Mouse (Mus musculus) neural tube, embryonic 11.5 days (tissue): Measurements from ENCODE around the gene Ccn1. TPM values are rescaled to one million over a fixed set of nuclear protein-coding genes. Genes with fewer than 3 reads are reported as not detected.

Source experiments
- ATAC-seq: fragments of 200-750 bp; cut with Nextera tagmentation; 2 replicates; pipeline ENCODE4 v1.8.0; 2017; ENCODE audit warnings: moderate number of reproducible peaks, mild to moderate bottlenecking, moderate TSS enrichment, moderate library complexity; ENCODE audit not compliant: insufficient read depth, low FRiP score, low TSS enrichment
- DNase-seq: peaks from one replicate; pipeline ENCODE4 v3.0.0-alpha.2; 2015; ENCODE audit warnings: low spot score
- H3K27ac ChIP-seq: fragments of 300-500 bp; sonication (generic); 2 replicates; pipeline ENCODE4 v1.5.1; 2014; ENCODE audit warnings: low read depth, mild to moderate bottlenecking, low read length
- H3K27me3 ChIP-seq: fragments of 300-500 bp; sonication (generic); 2 replicates; pipeline ENCODE4 v1.6.1; 2014; ENCODE audit warnings: mild to moderate bottlenecking, low read length, mixed read lengths; ENCODE audit not compliant: control insufficient read depth, insufficient read depth
- H3K36me3 ChIP-seq: fragments of 300-500 bp; sonication (generic); 2 replicates; pipeline ENCODE4 v1.6.1; 2014; ENCODE audit warnings: mild to moderate bottlenecking, low read length, moderate library complexity, mixed read lengths; ENCODE audit not compliant: control insufficient read depth, insufficient read depth
- H3K4me1 ChIP-seq: fragments of 300-500 bp; sonication (generic); 2 replicates; pipeline ENCODE4 v1.6.1; 2014; ENCODE audit warnings: low read length, mixed read lengths; ENCODE audit not compliant: control insufficient read depth, insufficient read depth
- H3K4me2 ChIP-seq: fragments of 300-500 bp; sonication (generic); 2 replicates; pipeline ENCODE4 v1.6.1; 2014; ENCODE audit warnings: low read depth, mild to moderate bottlenecking, moderate library complexity
- H3K4me3 ChIP-seq: fragments of 300-500 bp; sonication (generic); 2 replicates; pipeline ENCODE4 v1.5.1; 2014; ENCODE audit warnings: low read depth, low read length
- H3K9ac ChIP-seq: fragments of 300-500 bp; sonication (generic); 2 replicates; pipeline ENCODE4 v1.6.1; 2014; ENCODE audit warnings: mild to moderate bottlenecking, low read length
- H3K9me3 ChIP-seq: fragments of 300-500 bp; sonication (generic); 2 replicates; pipeline ENCODE4 v1.6.1; 2016; ENCODE audit warnings: low read length; ENCODE audit not compliant: control insufficient read depth
- WGBS: fragments of 180-500 bp; shearing (Covaris S2); extraction: QIAGEN DNeasy Blood & Tissue Kit; methylation state at CpG from one replicate; pipeline ENCODE4 v1.1.7; 2014; 5-methylcytosine and 5-hydroxymethylcytosine counted together
- polyA plus RNA-seq: library from polyadenylated mRNA; unstranded; fragments of >200 nt; fragmentation: Nextera tagmentation; extraction: Ambion mirVana; gene quantifications from 2 replicates; pipeline ENCODE4 v1.2.1, GENCODE M21; 2014

The Ccn1 gene
- polyA plus RNA-seq, 1 experiment from 2014 or later, result 30.1 TPM

DNA sequence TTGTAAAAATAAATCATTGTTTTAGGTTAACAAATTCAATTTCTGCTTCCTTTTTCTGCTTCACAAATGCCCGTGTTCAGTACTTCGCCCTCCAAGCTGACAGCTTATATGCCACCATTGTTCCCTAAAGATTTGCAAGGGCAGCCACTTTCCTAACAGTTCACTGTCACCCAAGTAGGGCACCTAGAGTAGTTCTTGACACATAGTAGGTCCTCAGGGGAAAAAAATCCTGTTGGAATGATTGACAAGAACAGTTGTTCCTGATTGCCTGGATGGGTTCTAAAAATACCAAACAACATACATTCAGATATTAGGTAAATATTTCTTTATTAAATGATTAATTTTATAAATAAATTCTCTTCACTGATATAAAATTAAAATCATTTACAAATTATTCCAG is 3.1 kb downstream of the Ccn1 start:
- ATAC-seq (no peak), DNase-seq (no peak)
- Histone ChIP-seq H3K4me2 (no peak overlapping the region), H3K27me3 (no peaks in the 10 kb centered on the region), H3K9ac (no peak overlapping the region), H3K4me3 (no peak overlapping the region), H3K36me3 (no peaks in the 10 kb centered on the region), H3K9me3 (no peaks in the 10 kb centered on the region), H3K4me1 (peaks cover 18% of the 10 kb centered on the region; the same call in 1 of the 2 replicates), H3K27ac (no peak overlapping the region)
- 46% methylated on average over 2 of the region's 2 CpGs for WGBS

- Histone ChIP-seq H3K27ac (no peak overlapping the region), H3K4me3 (no peak overlapping the region), H3K4me2 (no peak overlapping the region), H3K36me3 (no peaks in the 10 kb centered on the region), H3K9ac (no peak overlapping the region), H3K27me3 (no peaks in the 10 kb centered on the region), H3K4me1 (peaks cover 15% of the 10 kb centered on the region; the same call in 1 of the 2 replicates), H3K9me3 (no peaks in the 10 kb centered on the region)
- ATAC-seq, result peak; percentile 76
- peak; percentile 59 for DNase-seq
- 35% methylated on average over 3 of the region's 3 CpGs for WGBS
These were observed 3.8 kb downstream of the Ccn1 start for GRCm38 (mm10) chr3:145646009-145646408.

- H3K9me3 ChIP-seq, result no peaks in the 10 kb centered on the region
- H3K36me3 ChIP-seq, result no peaks in the 10 kb centered on the region
- no peak overlapping the region for H3K4me3 ChIP-seq
- peak overlapping the region; percentile 42; the same call in 1 of the 2 replicates for H3K27ac ChIP-seq
- DNase-seq, result no peak
- WGBS, result 56% methylated on average over 6 of the region's 6 CpGs
- no peak overlapping the region for H3K9ac ChIP-seq
- H3K4me2 ChIP-seq, result no peak overlapping the region
- no peaks in the 10 kb centered on the region for H3K27me3 ChIP-seq
- ATAC-seq, result no peak
- peaks cover 12% of the 10 kb centered on the region; the same call in 1 of the 2 replicates for H3K4me1 ChIP-seq
These were observed 4.3 kb downstream of the Ccn1 start for GRCm38 (mm10) chr3:145645463-145645862.

DNA sequence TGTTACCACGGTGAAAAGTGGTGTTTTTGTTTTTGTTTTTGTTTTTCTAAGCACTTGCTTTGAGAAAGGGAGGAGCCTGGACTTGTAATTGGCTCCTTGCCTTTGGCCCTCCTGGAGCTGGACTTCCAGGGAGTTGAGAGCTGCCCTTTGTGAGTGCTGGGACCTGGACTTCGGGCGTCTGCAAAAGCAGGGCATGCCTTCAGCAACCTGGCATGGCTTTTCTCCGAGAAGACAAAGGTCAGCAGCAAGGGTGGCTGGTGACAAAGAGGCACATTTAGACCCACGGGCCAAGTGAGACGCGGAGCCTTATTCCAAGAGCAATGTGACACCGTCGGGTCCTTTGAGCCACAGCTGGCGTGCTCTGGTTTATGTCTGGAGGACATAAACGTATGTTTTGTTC is 6.9 kb downstream of the Ccn1 start:
- Histone ChIP-seq H3K9me3 (no peaks in the 10 kb centered on the region), H3K4me1 (peaks cover 6% of the 10 kb centered on the region; the same call in 1 of the 2 replicates)

DNA sequence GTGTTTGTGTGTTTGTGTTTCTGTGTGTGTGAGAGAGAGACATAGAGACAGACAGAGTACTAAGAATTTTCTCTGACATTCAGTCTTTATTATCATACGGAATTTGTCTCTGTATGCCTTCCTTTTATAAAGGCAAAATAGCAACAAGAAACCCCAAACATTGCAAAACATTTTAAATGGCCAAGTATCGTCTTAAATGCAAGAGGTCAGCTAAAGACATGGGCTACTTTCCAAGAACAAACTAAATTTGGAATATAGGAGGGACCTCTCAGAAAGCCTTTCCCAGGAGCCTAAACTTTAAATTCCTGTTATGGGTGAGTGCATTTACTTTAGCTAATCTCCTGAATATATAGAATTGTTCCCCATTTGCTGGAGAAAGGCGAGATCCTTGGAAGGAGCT is 7.9 kb downstream of the Ccn1 start:
- ATAC-seq (no peak), DNase-seq (no peak)
- Histone ChIP-seq H3K4me3 (no peak overlapping the region), H3K9ac (no peak overlapping the region), H3K27me3 (no peaks in the 10 kb centered on the region), H3K27ac (no peak overlapping the region), H3K9me3 (no peaks in the 10 kb centered on the region), H3K36me3 (no peaks in the 10 kb centered on the region), H3K4me1 (peaks cover 6% of the 10 kb centered on the region; the same call in 1 of the 2 replicates), H3K4me2 (no peak overlapping the region)
- 84% methylated on average over 3 of the region's 3 CpGs for WGBS

More for the DNA sequence above, 6.9 kb downstream of the Ccn1 start:
- ATAC-seq, result no peak
- Histone ChIP-seq H3K27me3 (no peaks in the 10 kb centered on the region), H3K9ac (no peak overlapping the region), H3K4me3 (no peak overlapping the region), H3K4me2 (no peak overlapping the region), H3K27ac (no peak overlapping the region), H3K36me3 (no peaks in the 10 kb centered on the region)
- DNase-seq, result no peak
- 49% methylated on average over 11 of the region's 11 CpGs for WGBS

GRCm38 (mm10) chr3:145641036-145641685 is 8.6 kb downstream of the Ccn1 start:
- Histone ChIP-seq H3K4me3 (no peak overlapping the region), H3K36me3 (no peaks in the 10 kb centered on the region), H3K9ac (no peak overlapping the region), H3K27me3 (no peaks in the 10 kb centered on the region), H3K4me2 (no peak overlapping the region), H3K9me3 (no peaks in the 10 kb centered on the region), H3K27ac (no peak overlapping the region), H3K4me1 (peaks cover 6% of the 10 kb centered on the region; the same call in 1 of the 2 replicates)
- DNase-seq, result no peak
- ATAC-seq, result no peak
- 85% methylated on average over 5 of the region's 5 CpGs for WGBS

- ATAC-seq, result no peak
- WGBS, result 72% methylated on average over 4 of the region's 4 CpGs
These were observed 9.2 kb downstream of the Ccn1 start for GRCm38 (mm10) chr3:145640583-145640982.

DNA sequence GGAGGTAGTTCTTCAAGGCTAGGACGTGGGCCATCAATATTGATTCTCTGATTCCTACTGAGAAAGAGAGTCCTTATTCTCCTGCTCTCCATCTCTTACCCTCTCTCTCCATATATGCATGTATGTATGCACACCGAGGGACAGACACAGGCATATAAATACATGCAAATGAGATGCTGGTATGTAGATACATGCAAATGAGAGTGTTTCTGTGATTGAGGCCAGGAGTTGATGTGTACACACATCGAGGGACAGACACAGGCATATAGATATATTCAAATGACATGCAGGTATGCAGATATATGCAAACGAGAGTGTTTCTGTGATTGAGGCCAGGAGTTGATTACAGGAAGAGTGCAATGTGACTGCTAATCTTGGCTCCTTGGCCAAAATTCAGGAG is 9.6 kb downstream of the Ccn1 start:
- ATAC-seq, result peak; percentile 57
- WGBS, result 81% methylated on average over 4 of the region's 4 CpGs
- H3K4me2 ChIP-seq, result no peak overlapping the region

More at GRCm38 (mm10) chr3:145640583-145640982, 9.2 kb downstream of the Ccn1 start:
- no peak overlapping the region for H3K9ac ChIP-seq
- H3K27me3 ChIP-seq, result no peaks in the 10 kb centered on the region
- peaks cover 6% of the 10 kb centered on the region; the same call in 1 of the 2 replicates for H3K4me1 ChIP-seq
- H3K9me3 ChIP-seq, result no peaks in the 10 kb centered on the region
- H3K4me3 ChIP-seq, result no peak overlapping the region
- H3K36me3 ChIP-seq, result no peaks in the 10 kb centered on the region
- DNase-seq, result no peak
- H3K4me2 ChIP-seq, result no peak overlapping the region
- no peak overlapping the region for H3K27ac ChIP-seq

More for the DNA sequence above, 9.6 kb downstream of the Ccn1 start:
- Histone ChIP-seq H3K4me1 (peaks cover 2% of the 10 kb centered on the region; the same call in 1 of the 2 replicates), H3K9ac (no peak overlapping the region), H3K36me3 (no peaks in the 10 kb centered on the region), H3K27ac (no peak overlapping the region), H3K4me3 (no peak overlapping the region), H3K9me3 (no peaks in the 10 kb centered on the region), H3K27me3 (no peaks in the 10 kb centered on the region)
- no peak for DNase-seq
